Mouse (Mus musculus): ENCODE measurements around the gene Rsph14. TPM values are rescaled to one million over a fixed set of nuclear protein-coding genes. Genes with fewer than 3 reads are reported as not detected.

Gene Rsph14
- polyA plus RNA-seq (2014; fragmentation: Nextera tagmentation; extraction: Ambion mirVana) = not detected in 2 replicates

DNA sequence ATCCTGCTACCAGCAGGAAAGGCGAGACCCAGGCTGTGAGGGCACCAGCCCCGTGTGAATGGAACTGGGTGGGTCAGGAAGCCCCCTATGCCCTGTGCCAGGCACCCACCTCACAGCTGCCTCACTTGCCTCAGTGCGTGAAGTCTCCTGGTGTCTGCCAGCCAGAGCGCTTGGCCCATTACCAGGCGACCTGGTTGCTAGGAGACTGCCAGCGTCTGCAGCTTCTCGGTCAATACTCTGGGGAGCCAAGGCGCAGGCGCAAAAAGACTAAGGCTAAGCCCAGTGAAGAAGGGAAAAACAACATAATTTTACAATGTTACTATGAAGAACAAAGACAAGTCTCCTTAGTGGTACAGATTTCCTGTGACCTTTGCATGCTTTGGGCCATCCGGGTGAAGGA lies at the start of gene Rsph14:
Rsph14 (minus strand) TSS at position 192 of the 400 bp plus-strand sequence.
- no peak within 1 kb of the TSS for H3K27ac ChIP-seq (replicated peaks; ENCODE audit: low read depth, low read length)

DNA sequence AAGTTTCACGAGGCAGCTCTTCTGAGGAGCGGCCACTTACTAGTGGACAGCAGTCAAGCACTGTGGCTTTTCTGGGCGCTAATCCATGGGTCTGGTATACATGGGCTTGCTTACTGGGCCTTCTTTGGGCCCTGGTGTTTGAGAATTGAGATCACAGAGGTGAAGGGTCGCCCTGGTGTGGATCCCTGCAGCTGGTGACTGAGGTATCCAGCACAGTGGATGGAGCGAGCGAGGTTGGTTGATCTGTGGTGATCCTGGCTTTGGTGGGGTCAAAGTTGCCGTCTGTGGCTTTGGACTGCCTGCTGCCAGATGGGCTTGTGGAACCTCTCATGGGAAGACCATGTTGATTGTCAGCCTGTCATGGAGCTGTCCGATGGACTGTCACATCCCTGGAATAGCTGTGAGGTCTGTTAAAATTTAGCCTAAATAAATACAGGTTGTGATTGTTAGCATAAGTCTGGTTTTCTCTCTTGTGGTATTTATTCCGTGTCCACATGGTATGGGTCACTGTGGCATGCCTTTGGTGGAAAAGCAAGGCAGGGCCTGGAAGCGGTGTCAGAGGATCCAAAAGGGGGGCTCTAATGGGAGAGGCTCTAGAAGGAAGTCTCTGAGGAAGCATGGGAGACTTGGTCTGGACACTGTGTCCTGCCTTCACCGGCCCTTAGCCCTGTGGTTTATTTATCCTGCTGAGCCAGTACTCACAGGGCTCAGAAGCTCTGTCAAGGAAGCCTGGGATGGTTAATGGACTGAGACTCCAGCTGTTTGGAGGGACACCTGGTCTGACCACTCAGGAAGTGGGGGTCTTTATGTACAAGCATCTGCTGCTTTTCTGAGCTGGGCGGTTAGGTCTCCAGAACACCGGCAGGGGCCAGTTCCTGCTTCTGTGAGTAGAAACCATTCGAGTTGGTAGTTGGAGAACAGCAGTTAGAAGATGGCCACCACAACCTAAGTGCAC lies 46.1 kb upstream of the Rsph14 start:
- DNase-seq (ENCODE audit: low spot score) = no peak
- Histone ChIP-seq H3K4me1 (ENCODE audit: control insufficient read depth, insufficient read depth, low read length) (no peaks in the 10 kb centered on the region), H3K36me3 (ENCODE audit: control insufficient read depth, insufficient read depth, low read length) (no peaks in the 10 kb centered on the region), H3K9me3 (ENCODE audit: control insufficient read depth, low read length) (no peaks in the 10 kb centered on the region), H3K4me3 (ENCODE audit: low read depth, low read length) (no peak overlapping the region), H3K4me2 (ENCODE audit: low read depth, severe bottlenecking) (no peak overlapping the region), H3K27ac (replicated peaks; ENCODE audit: low read depth, low read length) (no peak overlapping the region), H3K27me3 (ENCODE audit: control insufficient read depth, insufficient read depth, low read length) (no peaks in the 10 kb centered on the region), H3K9ac (ENCODE audit: low read length) (no peak overlapping the region)
- ATAC-seq (ENCODE audit: insufficient number of reproducible peaks, low FRiP score, low TSS enrichment, low read depth) = no peak
- whole genome bisulfite sequencing = 84% methylated on average over 14 of the region's 14 CpGs

More for the DNA sequence above, at the start of gene Rsph14:
- Histone ChIP-seq H3K9me3 (ENCODE audit: control insufficient read depth, low read length) (no peaks in the 10 kb centered on the region), H3K27me3 (ENCODE audit: control insufficient read depth, insufficient read depth, low read length) (no peaks in the 10 kb centered on the region), H3K9ac (ENCODE audit: low read length) (no peak within 1 kb of the TSS), H3K4me3 (ENCODE audit: low read depth, low read length) (no peak within 1 kb of the TSS), H3K4me2 (ENCODE audit: low read depth, severe bottlenecking) (no peak within 1 kb of the TSS), H3K36me3 (ENCODE audit: control insufficient read depth, insufficient read depth, low read length) (no peaks in the 10 kb centered on the region), H3K4me1 (ENCODE audit: control insufficient read depth, insufficient read depth, low read length) (peaks cover 6% of the 10 kb centered on the region)
- DNase-seq (ENCODE audit: low spot score) = peak; percentile 65
- 32% methylated on average over 10 of the region's 10 CpGs for WGBS
- no peak for ATAC-seq (ENCODE audit: insufficient number of reproducible peaks, low FRiP score, low TSS enrichment, low read depth)

- ATAC-seq (ENCODE audit: insufficient number of reproducible peaks, low FRiP score, low TSS enrichment, low read depth) (no peak), DNase-seq (ENCODE audit: low spot score) (no peak)
- no peak overlapping the region for H3K4me2 ChIP-seq (ENCODE audit: low read depth, severe bottlenecking)
- no peaks in the 10 kb centered on the region for H3K36me3 ChIP-seq (ENCODE audit: control insufficient read depth, insufficient read depth, low read length)
- H3K27ac ChIP-seq (replicated peaks; ENCODE audit: low read depth, low read length) = no peak overlapping the region
- no peaks in the 10 kb centered on the region for H3K9me3 ChIP-seq (ENCODE audit: control insufficient read depth, low read length)
- H3K27me3 ChIP-seq (ENCODE audit: control insufficient read depth, insufficient read depth, low read length) = no peaks in the 10 kb centered on the region
- H3K4me1 ChIP-seq (ENCODE audit: control insufficient read depth, insufficient read depth, low read length) = no peaks in the 10 kb centered on the region
- no peak overlapping the region for H3K9ac ChIP-seq (ENCODE audit: low read length)
- no peak overlapping the region for H3K4me3 ChIP-seq (ENCODE audit: low read depth, low read length)
- 91% methylated on average over 5 of the region's 5 CpGs for WGBS
Observed at GRCm38 (mm10) chr10:75075665-75076064, 43.3 kb upstream of the Rsph14 start.

GRCm38 (mm10) chr10:75070281-75070976 lies 38.0 kb upstream of the Rsph14 start:
- DNase-seq (ENCODE audit: low spot score) (no peak), ATAC-seq (ENCODE audit: insufficient number of reproducible peaks, low FRiP score, low TSS enrichment, low read depth) (no peak)
- H3K36me3 ChIP-seq (ENCODE audit: control insufficient read depth, insufficient read depth, low read length) = no peaks in the 10 kb centered on the region
- no peak overlapping the region for H3K4me3 ChIP-seq (ENCODE audit: low read depth, low read length)
- H3K27ac ChIP-seq (replicated peaks; ENCODE audit: low read depth, low read length) = no peak overlapping the region
- no peaks in the 10 kb centered on the region for H3K27me3 ChIP-seq (ENCODE audit: control insufficient read depth, insufficient read depth, low read length)
- H3K9ac ChIP-seq (ENCODE audit: low read length) = no peak overlapping the region
- no peak overlapping the region for H3K4me2 ChIP-seq (ENCODE audit: low read depth, severe bottlenecking)
- WGBS = 62% methylated on average over 11 of the region's 11 CpGs
- no peaks in the 10 kb centered on the region for H3K9me3 ChIP-seq (ENCODE audit: control insufficient read depth, low read length)
- H3K4me1 ChIP-seq (ENCODE audit: control insufficient read depth, insufficient read depth, low read length) = 0 out of 2 replicates have a peak, but pooled peaks cover 5% of the 10 kb centered on the region

- Histone ChIP-seq H3K27me3 (ENCODE audit: control insufficient read depth, insufficient read depth, low read length) (no peaks in the 10 kb centered on the region), H3K9me3 (ENCODE audit: control insufficient read depth, low read length) (no peaks in the 10 kb centered on the region), H3K4me2 (ENCODE audit: low read depth, severe bottlenecking) (no peak overlapping the region), H3K4me1 (ENCODE audit: control insufficient read depth, insufficient read depth, low read length) (peaks cover 8% of the 10 kb centered on the region; the same call in 1 of the 2 replicates), H3K4me3 (ENCODE audit: low read depth, low read length) (no peak overlapping the region), H3K27ac (replicated peaks; ENCODE audit: low read depth, low read length) (no peak overlapping the region), H3K36me3 (ENCODE audit: control insufficient read depth, insufficient read depth, low read length) (no peaks in the 10 kb centered on the region), H3K9ac (ENCODE audit: low read length) (no peak overlapping the region)
- WGBS = 67% methylated on average over 12 of the region's 12 CpGs
- no peak for DNase-seq (ENCODE audit: low spot score)
- no peak for ATAC-seq (ENCODE audit: insufficient number of reproducible peaks, low FRiP score, low TSS enrichment, low read depth)
Observed at GRCm38 (mm10) chr10:75068624-75069328, 36.4 kb upstream of the Rsph14 start.

DNA sequence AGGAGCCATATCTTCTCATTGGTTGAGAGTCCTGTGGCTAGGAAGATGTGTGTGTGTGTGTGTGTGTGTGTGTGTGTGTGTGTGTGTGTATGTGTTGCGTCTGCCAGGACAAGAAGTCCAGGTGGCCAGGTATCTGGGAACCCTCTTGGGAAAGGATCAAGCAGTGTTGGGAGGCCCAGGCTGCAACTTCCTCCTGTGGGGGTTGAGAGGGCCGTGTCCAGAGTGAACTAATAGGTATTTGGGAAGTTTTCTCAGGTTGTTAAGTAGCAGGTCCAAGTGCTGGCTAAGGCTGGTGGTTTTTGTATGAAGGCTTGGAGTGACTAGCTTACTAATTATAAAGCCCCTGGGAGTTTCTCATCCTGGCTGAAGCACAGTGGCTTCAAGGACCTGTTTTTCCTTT lies 35.7 kb upstream of the Rsph14 start:
- Histone ChIP-seq H3K4me3 (ENCODE audit: low read depth, low read length) (no peak overlapping the region), H3K9me3 (ENCODE audit: control insufficient read depth, low read length) (no peaks in the 10 kb centered on the region), H3K4me1 (ENCODE audit: control insufficient read depth, insufficient read depth, low read length) (peaks cover 15% of the 10 kb centered on the region), H3K9ac (ENCODE audit: low read length) (no peak overlapping the region), H3K27ac (replicated peaks; ENCODE audit: low read depth, low read length) (no peak overlapping the region), H3K36me3 (ENCODE audit: control insufficient read depth, insufficient read depth, low read length) (no peaks in the 10 kb centered on the region), H3K4me2 (ENCODE audit: low read depth, severe bottlenecking) (no peak overlapping the region), H3K27me3 (ENCODE audit: control insufficient read depth, insufficient read depth, low read length) (no peaks in the 10 kb centered on the region)
- 58% methylated on average over 2 of the region's 2 CpGs for WGBS
- ATAC-seq (ENCODE audit: insufficient number of reproducible peaks, low FRiP score, low TSS enrichment, low read depth) (no peak), DNase-seq (ENCODE audit: low spot score) (no peak)

DNA sequence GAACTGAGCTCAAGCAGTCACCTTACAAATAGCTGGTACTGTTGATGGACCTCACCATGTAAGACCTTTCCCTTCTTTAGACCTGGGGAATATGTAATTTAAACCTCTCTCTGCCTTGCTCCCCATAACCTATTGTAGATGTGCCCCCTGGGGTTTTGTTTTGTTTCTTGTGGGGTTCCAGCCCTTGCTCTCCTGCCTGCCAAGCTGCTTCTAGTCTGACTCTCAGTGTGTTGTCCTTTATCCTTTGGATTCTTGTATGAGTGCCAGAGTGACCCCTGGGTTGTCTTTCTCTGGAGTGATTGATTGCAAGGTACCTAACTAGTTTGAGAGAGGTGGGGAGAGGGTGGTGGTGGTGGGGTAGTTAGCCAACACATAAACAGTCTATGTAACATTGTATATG lies 35.1 kb upstream of the Rsph14 start:
- ATAC-seq (ENCODE audit: insufficient number of reproducible peaks, low FRiP score, low TSS enrichment, low read depth) (no peak), DNase-seq (ENCODE audit: low spot score) (no peak)
- no peaks in the 10 kb centered on the region for H3K27me3 ChIP-seq (ENCODE audit: control insufficient read depth, insufficient read depth, low read length)
- H3K4me1 ChIP-seq (ENCODE audit: control insufficient read depth, insufficient read depth, low read length) = peaks cover 21% of the 10 kb centered on the region
- no peak overlapping the region for H3K9ac ChIP-seq (ENCODE audit: low read length)
- H3K9me3 ChIP-seq (ENCODE audit: control insufficient read depth, low read length) = no peaks in the 10 kb centered on the region
- no peaks in the 10 kb centered on the region for H3K36me3 ChIP-seq (ENCODE audit: control insufficient read depth, insufficient read depth, low read length)
- H3K4me3 ChIP-seq (ENCODE audit: low read depth, low read length) = no peak overlapping the region
- H3K4me2 ChIP-seq (ENCODE audit: low read depth, severe bottlenecking) = no peak overlapping the region
- no peak overlapping the region for H3K27ac ChIP-seq (replicated peaks; ENCODE audit: low read depth, low read length)

- Histone ChIP-seq H3K9me3 (ENCODE audit: control insufficient read depth, low read length) (no peaks in the 10 kb centered on the region), H3K4me3 (ENCODE audit: low read depth, low read length) (no peak overlapping the region), H3K36me3 (ENCODE audit: control insufficient read depth, insufficient read depth, low read length) (no peaks in the 10 kb centered on the region), H3K27me3 (ENCODE audit: control insufficient read depth, insufficient read depth, low read length) (0 out of 2 replicates have a peak, but pooled peaks cover 2% of the 10 kb centered on the region), H3K4me1 (ENCODE audit: control insufficient read depth, insufficient read depth, low read length) (peaks cover 32% of the 10 kb centered on the region), H3K9ac (ENCODE audit: low read length) (no peak overlapping the region), H3K4me2 (ENCODE audit: low read depth, severe bottlenecking) (no peak overlapping the region), H3K27ac (replicated peaks; ENCODE audit: low read depth, low read length) (no peak overlapping the region)
- DNase-seq (ENCODE audit: low spot score) (no peak), ATAC-seq (ENCODE audit: insufficient number of reproducible peaks, low FRiP score, low TSS enrichment, low read depth) (no peak)
- 70% methylated on average over 6 of the region's 6 CpGs for WGBS
Observed at GRCm38 (mm10) chr10:75065691-75066090, 33.3 kb upstream of the Rsph14 start.
